Mouse (Mus musculus): ENCODE results near the gene Prex1. TPM values are rescaled to one million over a fixed set of nuclear protein-coding genes. Genes with fewer than 3 reads are reported as not detected.
A peak's percentile ranks its signal among the peaks of the same experiment; 100 is the strongest.

The Prex1 gene
- total and polyA plus RNA-seq, 3 experiments, result 3.8 to 21.6 (median 5.9) TPM

DNA sequence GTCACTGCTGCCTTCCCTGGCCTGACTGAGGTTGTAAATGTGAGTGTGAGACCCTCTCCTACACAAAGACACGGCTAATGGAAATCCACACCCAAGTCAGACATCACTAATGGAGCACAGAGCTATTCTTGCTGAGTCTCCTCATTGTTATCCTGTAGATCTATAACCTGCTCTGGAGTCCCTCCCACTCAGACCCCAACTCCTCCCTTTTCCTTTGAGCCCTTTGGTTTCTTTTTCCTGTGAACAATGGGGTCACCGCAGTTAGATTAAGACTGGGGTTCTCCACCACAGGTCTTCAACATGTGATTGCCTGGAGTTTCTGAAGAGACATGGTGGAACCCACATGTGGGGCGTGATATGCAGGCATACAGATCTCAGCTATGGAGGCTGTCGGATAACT is 57.0 kb downstream of the Prex1 start:
- Histone ChIP-seq H3K4me3 (ENCODE audit: low read depth, low read length) (no peak overlapping the region), H3K36me3 (replicated peaks) (peaks cover 4% of the 10 kb centered on the region), H3K4me1 (ENCODE audit: insufficient read depth, low read depth, low read length) (peaks cover 13% of the 10 kb centered on the region), H3K27me3 (ENCODE audit: insufficient read depth, low read length) (peaks cover 3% of the 10 kb centered on the region; the same call in 1 of the 2 replicates), H3K9me3 (replicated peaks) (no peaks in the 10 kb centered on the region)
- TF ChIP-seq POLR2AphosphoS5 (IDR thresholded peaks at IDR 0.05; ENCODE audit: insufficient replicate concordance, low read depth, low read length) (no peak), TAL1 (conservative IDR thresholded peaks at IDR 0.05; ENCODE audit: low read depth, low read length) (no peak), GATA2 (IDR thresholded peaks at IDR 0.05; ENCODE audit: borderline replicate concordance, low read depth, low read length) (no peak), GATA1 (IDR thresholded peaks at IDR 0.05; ENCODE audit: borderline replicate concordance, low read length) (no peak), CTCF (IDR thresholded peaks at IDR 0.05; ENCODE audit: low read depth, low read length) (no peak)
- ATAC-seq (ENCODE audit: extremely low read depth, insufficient number of reproducible peaks, low FRiP score, poor library complexity, severe bottlenecking) (no peak), DNase-seq (ENCODE audit: low spot score) (no peak)

DNA sequence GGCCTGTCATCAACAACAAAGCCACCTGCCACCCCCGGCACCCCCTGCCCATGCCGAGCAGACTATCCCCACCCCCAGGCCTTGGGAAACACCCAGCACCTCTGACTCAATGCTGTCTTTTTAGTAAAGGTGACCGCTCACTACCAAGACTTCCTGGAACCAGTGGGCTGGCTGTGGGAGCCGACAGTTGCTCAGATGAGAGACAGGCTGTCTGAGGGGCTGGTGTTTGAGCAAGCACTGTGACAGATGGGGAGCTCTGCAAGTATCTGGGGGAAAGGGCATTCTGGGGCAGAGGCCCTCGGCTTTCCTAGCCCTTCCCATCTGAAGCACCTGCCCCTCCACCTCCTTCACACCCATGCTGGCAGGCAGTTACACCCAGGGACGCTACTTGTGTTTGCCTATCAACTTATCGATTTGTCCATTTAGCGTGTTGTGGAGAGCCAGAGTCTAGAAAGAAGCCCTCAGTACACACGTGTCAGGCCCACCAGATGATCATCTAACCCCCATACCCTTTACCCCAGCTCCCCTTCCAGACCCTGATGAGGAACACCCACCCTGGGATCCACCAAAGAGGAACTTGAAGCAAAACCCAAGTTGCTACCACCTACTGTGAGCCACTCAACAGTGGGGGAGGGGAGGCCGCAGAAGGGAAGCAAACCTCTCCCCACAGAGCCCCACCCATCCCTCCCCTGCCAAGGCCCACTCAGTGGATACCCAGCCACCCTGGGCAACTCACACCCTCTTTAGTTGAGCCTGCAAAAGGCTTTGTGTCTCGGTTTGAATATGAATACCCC is 57.7 kb downstream of the Prex1 start:
- peaks cover 3% of the 10 kb centered on the region; the same call in 1 of the 2 replicates for H3K27me3 ChIP-seq (ENCODE audit: insufficient read depth, low read length)
- H3K4me3 ChIP-seq (ENCODE audit: low read depth, low read length), result no peak overlapping the region
- peaks cover 13% of the 10 kb centered on the region for H3K4me1 ChIP-seq (ENCODE audit: insufficient read depth, low read depth, low read length)
- TF ChIP-seq GATA1 (IDR thresholded peaks at IDR 0.05; ENCODE audit: borderline replicate concordance, low read length) (no peak), TAL1 (conservative IDR thresholded peaks at IDR 0.05; ENCODE audit: low read depth, low read length) (no peak), CTCF (IDR thresholded peaks at IDR 0.05; ENCODE audit: low read depth, low read length) (no peak), GATA2 (IDR thresholded peaks at IDR 0.05; ENCODE audit: borderline replicate concordance, low read depth, low read length) (no peak), POLR2AphosphoS5 (IDR thresholded peaks at IDR 0.05; ENCODE audit: insufficient replicate concordance, low read depth, low read length) (no peak)
- ATAC-seq (ENCODE audit: extremely low read depth, insufficient number of reproducible peaks, low FRiP score, poor library complexity, severe bottlenecking), result 0 out of 2 replicates have a peak, but pooled peaks have one; percentile 32
- peaks cover 2% of the 10 kb centered on the region for H3K36me3 ChIP-seq (replicated peaks)
- DNase-seq (ENCODE audit: low spot score), result peak; percentile 25
- H3K9me3 ChIP-seq (replicated peaks), result no peaks in the 10 kb centered on the region

DNA sequence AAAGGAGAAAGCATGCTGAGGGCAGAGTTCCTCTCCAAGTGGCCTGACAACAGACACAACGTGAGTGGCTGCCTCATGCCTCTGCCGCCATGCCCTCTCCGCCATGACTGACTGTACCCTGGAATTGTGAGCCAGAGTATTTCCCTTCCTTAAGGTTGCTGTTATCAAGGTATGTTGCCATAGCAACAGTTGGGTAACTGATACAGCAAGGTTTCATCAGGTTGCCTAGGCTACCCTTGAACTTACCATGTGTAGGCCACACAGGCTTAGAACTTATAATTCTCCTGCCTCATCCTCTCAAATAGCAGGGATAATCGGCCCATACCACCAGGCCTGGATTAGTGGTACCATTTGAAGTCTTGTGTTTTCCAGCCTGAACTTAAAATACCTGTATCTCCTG is 58.3 kb downstream of the Prex1 start:
- no peaks in the 10 kb centered on the region for H3K36me3 ChIP-seq (replicated peaks)
- peaks cover 13% of the 10 kb centered on the region for H3K4me1 ChIP-seq (ENCODE audit: insufficient read depth, low read depth, low read length)
- H3K4me3 ChIP-seq (ENCODE audit: low read depth, low read length), result no peak overlapping the region
- H3K9me3 ChIP-seq (replicated peaks), result no peaks in the 10 kb centered on the region
- DNase-seq (ENCODE audit: low spot score) (no peak), ATAC-seq (ENCODE audit: extremely low read depth, insufficient number of reproducible peaks, low FRiP score, poor library complexity, severe bottlenecking) (no peak)
- peaks cover 3% of the 10 kb centered on the region; the same call in 1 of the 2 replicates for H3K27me3 ChIP-seq (ENCODE audit: insufficient read depth, low read length)
- no peak for TF ChIP-seq GATA2 (IDR thresholded peaks at IDR 0.05; ENCODE audit: borderline replicate concordance, low read depth, low read length)

DNA sequence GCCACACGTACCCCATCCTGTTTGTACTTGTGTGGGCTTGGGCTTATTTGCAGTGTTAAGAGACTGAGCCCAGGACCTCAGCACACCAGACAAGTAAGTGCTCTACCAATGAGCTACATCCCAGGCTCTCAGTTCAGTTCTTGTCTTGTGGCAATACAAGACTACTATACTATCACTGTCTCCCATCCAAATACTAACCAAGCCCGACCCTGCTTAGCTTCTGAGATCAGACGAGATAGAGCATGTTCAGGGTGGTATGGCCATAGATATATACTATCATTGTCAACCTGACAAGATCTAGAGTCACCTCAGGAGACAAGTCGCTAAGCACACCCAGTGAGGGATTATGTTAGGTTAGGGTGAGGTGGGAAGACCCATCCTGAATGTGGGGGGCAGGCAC is 58.8 kb downstream of the Prex1 start:
- peaks cover 13% of the 10 kb centered on the region for H3K4me1 ChIP-seq (ENCODE audit: insufficient read depth, low read depth, low read length)
- ATAC-seq (ENCODE audit: extremely low read depth, insufficient number of reproducible peaks, low FRiP score, poor library complexity, severe bottlenecking) (no peak), DNase-seq (ENCODE audit: low spot score) (no peak)
- H3K9me3 ChIP-seq (replicated peaks), result no peaks in the 10 kb centered on the region
- H3K4me3 ChIP-seq (ENCODE audit: low read depth, low read length), result no peak overlapping the region
- TF ChIP-seq GATA1 (IDR thresholded peaks at IDR 0.05; ENCODE audit: borderline replicate concordance, low read length) (no peak), CTCF (IDR thresholded peaks at IDR 0.05; ENCODE audit: low read depth, low read length) (no peak), POLR2AphosphoS5 (IDR thresholded peaks at IDR 0.05; ENCODE audit: insufficient replicate concordance, low read depth, low read length) (no peak), TAL1 (conservative IDR thresholded peaks at IDR 0.05; ENCODE audit: low read depth, low read length) (no peak), GATA2 (IDR thresholded peaks at IDR 0.05; ENCODE audit: borderline replicate concordance, low read depth, low read length) (no peak)
- peaks cover 3% of the 10 kb centered on the region; the same call in 1 of the 2 replicates for H3K27me3 ChIP-seq (ENCODE audit: insufficient read depth, low read length)
- no peaks in the 10 kb centered on the region for H3K36me3 ChIP-seq (replicated peaks)

DNA sequence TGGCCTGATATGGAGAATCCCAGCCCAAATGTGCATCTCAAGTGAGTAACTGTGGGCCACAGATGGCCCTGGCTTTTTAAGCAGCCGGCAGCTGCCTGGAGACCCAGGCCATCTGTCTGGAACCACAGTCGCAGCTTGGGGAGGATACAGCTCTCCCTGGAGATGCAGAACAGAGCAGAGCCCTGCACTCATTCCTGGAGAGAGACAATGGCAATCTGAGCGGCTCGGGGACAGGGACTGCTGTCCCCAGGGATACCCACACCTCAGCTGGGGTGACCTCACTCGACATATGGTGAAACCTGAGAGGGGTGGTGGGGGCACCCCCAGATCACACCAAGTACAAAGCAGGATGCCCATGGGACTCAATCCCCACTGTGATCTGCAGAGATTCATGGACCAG is 60.1 kb downstream of the Prex1 start:
- no peak for ATAC-seq (ENCODE audit: extremely low read depth, insufficient number of reproducible peaks, low FRiP score, poor library complexity, severe bottlenecking)
- no peak for TF ChIP-seq TAL1 (conservative IDR thresholded peaks at IDR 0.05; ENCODE audit: low read depth, low read length)
- TF ChIP-seq POLR2AphosphoS5 (IDR thresholded peaks at IDR 0.05; ENCODE audit: insufficient replicate concordance, low read depth, low read length), result no peak
- TF ChIP-seq GATA1 (IDR thresholded peaks at IDR 0.05; ENCODE audit: borderline replicate concordance, low read length), result no peak
- TF ChIP-seq CTCF (IDR thresholded peaks at IDR 0.05; ENCODE audit: low read depth, low read length), result no peak
- TF ChIP-seq GATA2 (IDR thresholded peaks at IDR 0.05; ENCODE audit: borderline replicate concordance, low read depth, low read length), result no peak
- Histone ChIP-seq H3K36me3 (replicated peaks) (no peaks in the 10 kb centered on the region), H3K27me3 (ENCODE audit: insufficient read depth, low read length) (peaks cover 3% of the 10 kb centered on the region; the same call in 1 of the 2 replicates), H3K9me3 (replicated peaks) (no peaks in the 10 kb centered on the region), H3K4me3 (ENCODE audit: low read depth, low read length) (no peak overlapping the region), H3K4me1 (ENCODE audit: insufficient read depth, low read depth, low read length) (peaks cover 13% of the 10 kb centered on the region)
- no peak for DNase-seq (ENCODE audit: low spot score)

DNA sequence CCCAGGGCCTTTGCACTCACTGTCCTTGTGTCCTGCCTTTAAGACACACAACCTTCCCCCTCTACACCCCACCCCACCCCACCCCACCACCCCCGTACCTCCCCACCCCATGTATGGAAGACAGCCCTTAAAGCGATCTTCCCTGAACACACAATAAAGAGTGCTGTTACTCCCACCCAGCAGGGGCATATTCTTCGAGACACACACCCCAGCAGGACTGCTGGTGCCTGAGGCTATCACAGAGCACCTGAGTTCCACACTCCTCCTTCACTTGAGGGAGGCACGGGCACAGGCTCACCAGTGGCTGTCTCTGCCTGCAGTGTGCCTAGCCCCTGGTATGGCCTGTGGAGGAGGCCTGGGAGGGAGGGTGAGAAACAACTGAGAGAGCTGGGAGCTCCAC is 61.0 kb downstream of the Prex1 start:
- no peak for TF ChIP-seq POLR2AphosphoS5 (IDR thresholded peaks at IDR 0.05; ENCODE audit: insufficient replicate concordance, low read depth, low read length)
- no peak for TF ChIP-seq GATA1 (IDR thresholded peaks at IDR 0.05; ENCODE audit: borderline replicate concordance, low read length)
- TF ChIP-seq GATA2 (IDR thresholded peaks at IDR 0.05; ENCODE audit: borderline replicate concordance, low read depth, low read length), result no peak
- TF ChIP-seq TAL1 (conservative IDR thresholded peaks at IDR 0.05; ENCODE audit: low read depth, low read length), result no peak
- TF ChIP-seq CTCF (IDR thresholded peaks at IDR 0.05; ENCODE audit: low read depth, low read length), result no peak
- H3K27me3 ChIP-seq (ENCODE audit: insufficient read depth, low read length), result no peaks in the 10 kb centered on the region; the same call in 1 of the 2 replicates
- H3K4me1 ChIP-seq (ENCODE audit: insufficient read depth, low read depth, low read length), result peaks cover 13% of the 10 kb centered on the region

More for the DNA sequence above, 61.0 kb downstream of the Prex1 start:
- Histone ChIP-seq H3K4me3 (ENCODE audit: low read depth, low read length) (no peak overlapping the region), H3K36me3 (replicated peaks) (no peaks in the 10 kb centered on the region), H3K9me3 (replicated peaks) (no peaks in the 10 kb centered on the region)
- ATAC-seq (ENCODE audit: extremely low read depth, insufficient number of reproducible peaks, low FRiP score, poor library complexity, severe bottlenecking), result no peak
- no peak for DNase-seq (ENCODE audit: low spot score)
